Mouse (Mus musculus): ENCODE results near the gene Kalrn.
A peak's percentile ranks its signal among the peaks of the same experiment; 100 is the strongest.

Gene Kalrn

GRCm38 (mm10) chr16:34063313-34063712 is 510.0 kb downstream of the Kalrn start:
- DNase-seq = peak; percentile 54 to 66

DNA sequence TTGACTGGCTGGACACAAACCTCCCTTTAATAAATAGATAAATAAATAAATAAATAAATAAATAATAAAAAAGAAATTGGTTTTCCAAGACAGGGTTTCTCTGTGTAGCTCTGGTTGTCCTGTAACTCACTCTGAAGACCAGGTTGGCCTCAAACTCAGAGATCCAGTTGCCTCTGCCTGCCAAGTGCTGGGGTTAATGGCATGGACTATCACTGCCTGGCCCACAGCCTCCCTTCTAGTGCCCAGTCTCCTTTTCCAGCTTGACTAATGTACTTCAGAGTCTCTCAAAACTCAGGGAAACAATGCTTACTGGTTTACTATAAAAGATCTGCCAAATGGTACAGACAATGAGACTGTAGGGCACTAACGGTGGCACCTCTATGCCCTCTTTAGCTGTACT is 511.7 kb downstream of the Kalrn start:
- no peak for DNase-seq

DNA sequence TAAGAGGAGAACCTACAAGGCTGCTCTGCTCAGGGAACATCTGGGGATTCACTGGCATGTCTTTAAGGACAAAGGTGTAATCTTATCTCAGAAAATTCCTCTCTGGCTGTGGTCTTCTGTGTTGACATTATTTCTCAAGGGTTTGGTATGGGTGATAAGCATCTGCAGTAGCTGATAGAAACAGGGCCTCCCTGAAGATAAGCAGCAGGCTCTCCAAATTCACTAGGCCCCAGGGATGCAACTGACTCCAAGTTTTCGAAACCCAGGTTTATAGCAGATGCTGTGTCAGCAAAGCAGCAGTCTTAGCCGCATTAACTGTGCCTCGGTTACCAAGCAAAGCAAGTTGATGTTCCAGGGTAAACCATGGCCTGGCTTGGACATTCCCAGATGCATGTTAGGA is 514.7 kb downstream of the Kalrn start:
- no peak for DNase-seq

GRCm38 (mm10) chr16:34057464-34057863 is 515.9 kb downstream of the Kalrn start:
- DNase-seq = no peak

GRCm38 (mm10) chr16:34056418-34057111 is 516.8 kb downstream of the Kalrn start:
- DNase-seq = no peak

DNA sequence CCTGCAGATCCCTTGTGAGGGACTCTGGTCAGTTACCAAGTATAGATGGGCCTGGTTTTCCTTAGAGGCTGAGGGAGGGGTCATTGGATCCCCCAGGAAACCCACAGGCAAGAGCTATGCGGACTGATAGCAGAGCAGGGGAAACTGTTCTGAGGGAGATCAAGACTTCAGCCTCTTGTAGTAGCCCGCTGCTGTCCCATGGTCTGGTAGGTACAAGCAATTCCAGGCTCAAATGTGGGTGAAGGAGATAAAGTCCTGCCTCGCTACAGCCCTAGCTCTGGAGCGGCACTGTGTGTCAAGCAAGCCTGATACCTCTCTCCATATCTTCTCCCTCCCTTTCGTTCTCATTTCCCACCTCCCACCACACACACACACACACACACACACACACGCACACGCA is 523.2 kb downstream of the Kalrn start:
- no peak for DNase-seq

GRCm38 (mm10) chr16:34049361-34049760 is 524.0 kb downstream of the Kalrn start:
- no peak for DNase-seq

DNA sequence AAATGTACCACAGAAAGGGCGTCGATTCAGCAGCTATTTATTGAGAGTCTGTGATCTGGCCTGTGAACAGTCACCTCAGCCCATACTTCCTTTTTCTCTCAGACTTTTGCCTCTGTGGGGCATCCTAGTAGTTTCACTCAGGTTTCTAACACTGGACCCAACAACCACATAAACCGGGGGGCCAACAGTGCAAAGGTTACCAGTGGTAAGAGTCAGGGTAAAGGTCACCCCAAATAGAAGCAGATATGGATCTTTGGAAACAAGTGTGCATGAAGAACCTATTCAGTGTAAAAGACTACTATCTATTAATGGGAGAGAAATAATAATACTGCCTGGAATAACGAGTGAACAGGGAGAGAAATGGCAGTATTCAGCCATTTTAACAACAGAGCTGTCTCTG is 525.1 kb downstream of the Kalrn start:
- no peak for DNase-seq

DNA sequence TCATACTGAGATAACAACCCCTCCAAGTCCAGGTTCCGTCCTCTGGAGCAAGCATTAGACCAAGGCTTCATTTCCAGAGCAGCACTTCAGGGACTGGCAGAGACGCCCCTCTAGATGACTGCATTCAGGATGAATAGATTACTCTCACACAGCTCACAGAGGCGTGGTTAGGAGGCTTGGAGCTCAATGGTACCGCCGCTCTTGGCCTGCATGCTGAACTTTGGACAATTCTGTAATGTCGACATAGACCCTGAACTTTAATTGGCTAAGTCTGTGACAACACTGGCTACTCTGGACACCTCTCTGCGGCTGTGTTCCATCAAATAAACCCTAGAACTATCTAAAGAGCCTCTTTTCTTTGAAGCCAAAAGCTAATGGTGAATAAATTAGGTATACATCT is 525.8 kb downstream of the Kalrn start:
- no peak for DNase-seq

DNA sequence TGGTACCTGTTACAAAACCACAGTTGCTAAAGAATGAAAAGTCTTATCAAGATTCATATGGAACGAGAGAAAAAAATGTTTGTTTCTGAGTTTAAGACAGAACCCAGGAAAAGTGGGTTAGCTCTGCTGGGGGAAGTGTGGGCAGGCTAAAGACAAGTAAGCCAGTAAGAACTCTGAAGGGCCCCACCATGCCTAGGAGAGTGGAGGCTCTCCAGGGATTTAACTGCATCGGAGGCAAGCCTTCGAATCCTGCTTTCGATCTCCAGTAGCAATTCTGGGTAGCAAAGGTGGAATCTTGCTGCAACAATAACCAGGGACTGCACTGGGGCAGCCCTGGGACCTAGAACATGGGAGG is 526.3 kb downstream of the Kalrn start:
- DNase-seq = no peak

- DNase-seq = no peak
Measured at GRCm38 (mm10) chr16:34046268-34047005, 526.9 kb downstream of the Kalrn start.

DNA sequence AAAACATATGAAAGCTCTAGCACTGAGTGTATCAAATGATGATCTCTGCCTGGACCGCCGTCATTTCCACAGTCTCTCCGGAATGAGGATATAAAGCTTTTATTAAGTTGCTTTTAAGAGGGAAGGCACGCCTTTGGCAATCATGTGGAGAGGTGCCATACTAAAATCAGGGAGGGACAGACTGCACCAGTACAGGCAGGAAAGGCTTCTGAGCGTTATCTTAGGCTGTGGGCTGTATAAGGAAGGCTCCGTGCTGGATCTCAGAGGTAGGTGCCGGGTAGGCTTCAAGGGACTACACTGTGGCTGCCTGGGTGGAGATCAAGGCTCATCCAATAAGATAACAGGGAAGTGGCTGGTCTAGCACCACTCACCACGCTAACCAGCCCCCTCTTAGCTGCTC is 528.8 kb downstream of the Kalrn start:
- no peak for DNase-seq

GRCm38 (mm10) chr16:34043048-34043795 is 530.1 kb downstream of the Kalrn start:
- no peak for DNase-seq

DNA sequence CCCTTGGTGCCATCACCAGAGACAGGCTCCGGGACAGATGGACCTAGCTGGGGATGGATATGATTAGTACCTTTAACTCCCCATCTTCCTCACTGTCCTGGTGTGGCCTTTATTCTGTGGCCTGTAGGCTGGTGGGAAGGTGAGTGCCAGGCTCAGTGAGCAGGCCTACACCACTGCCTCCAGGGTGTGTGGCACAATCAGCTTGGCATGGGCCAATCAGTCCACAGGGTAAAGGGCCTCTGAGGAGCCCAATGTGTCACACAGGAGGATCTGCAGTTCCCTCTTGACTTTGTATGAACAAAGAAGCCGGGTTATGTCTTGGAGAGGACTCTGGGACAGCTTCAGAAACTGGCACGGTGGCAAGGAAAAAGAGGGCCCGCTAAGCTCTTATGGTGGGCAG is 530.7 kb downstream of the Kalrn start:
- DNase-seq = no peak

DNA sequence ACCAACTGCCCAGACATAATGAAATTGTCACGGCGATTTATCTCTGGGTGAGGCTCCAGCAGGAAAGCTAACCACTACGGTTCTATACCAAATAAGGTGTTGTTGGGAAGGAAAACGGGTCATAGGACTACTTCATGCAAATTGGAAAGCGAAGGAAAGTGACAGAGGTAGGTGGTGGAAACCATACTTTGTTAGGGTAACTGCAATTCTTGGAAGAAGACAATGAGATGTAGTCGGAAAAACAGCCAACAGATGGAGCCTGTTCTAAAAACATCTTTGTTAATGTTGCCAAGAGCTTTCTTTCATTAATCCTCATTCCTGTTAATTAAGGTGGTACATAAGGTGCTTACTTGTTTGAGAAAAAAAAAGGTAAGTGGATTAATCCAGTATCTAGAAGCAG is 533.1 kb downstream of the Kalrn start:
- DNase-seq = no peak

DNA sequence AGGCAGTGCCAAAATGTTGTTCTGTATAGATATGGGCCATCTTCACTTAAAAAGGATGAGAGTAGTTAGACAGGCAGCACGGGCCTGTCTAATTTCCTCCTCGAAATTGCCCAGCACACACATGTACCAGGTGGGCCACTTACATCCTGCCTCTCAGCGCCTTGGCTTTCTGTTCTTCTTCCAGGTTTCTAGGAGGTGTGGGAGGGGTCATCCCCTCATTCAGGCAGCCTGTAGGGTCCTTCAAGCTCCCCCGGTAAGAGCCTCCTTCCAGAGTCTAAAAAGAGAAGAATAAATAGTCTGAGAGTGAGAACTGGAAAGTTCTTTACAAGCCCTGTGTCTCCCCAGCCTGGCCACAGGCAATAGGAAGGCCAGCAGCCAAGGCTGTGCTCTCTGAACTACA is 533.6 kb downstream of the Kalrn start:
- no peak for DNase-seq

GRCm38 (mm10) chr16:34036327-34037047 is 536.8 kb downstream of the Kalrn start:
- no peak for DNase-seq

GRCm38 (mm10) chr16:34035780-34036179 is 537.6 kb downstream of the Kalrn start:
- no peak for DNase-seq

GRCm38 (mm10) chr16:34034267-34034666 is 539.1 kb downstream of the Kalrn start:
- no peak for DNase-seq

- DNase-seq = no peak
Measured at GRCm38 (mm10) chr16:34032011-34032645, 541.2 kb downstream of the Kalrn start.

DNA sequence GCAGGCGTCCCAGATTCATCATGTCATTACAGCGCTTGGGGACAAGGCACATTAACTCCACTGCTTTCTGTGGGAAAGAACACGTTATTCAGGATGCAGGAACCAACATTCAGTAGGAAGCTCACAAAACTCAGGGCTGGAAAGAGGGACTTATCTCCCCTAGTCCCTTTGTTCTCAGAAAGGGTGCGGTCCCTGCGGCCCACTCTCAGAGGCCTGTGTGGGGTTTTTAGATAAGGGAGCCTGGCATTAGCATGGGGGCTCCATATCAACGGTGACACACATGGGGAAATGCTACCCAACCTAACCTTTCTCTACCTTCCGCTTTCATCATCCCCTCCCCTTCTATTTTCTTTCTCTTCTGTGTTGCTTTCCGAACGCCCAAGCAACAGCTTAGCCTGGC is 541.8 kb downstream of the Kalrn start:
- no peak for DNase-seq

DNA sequence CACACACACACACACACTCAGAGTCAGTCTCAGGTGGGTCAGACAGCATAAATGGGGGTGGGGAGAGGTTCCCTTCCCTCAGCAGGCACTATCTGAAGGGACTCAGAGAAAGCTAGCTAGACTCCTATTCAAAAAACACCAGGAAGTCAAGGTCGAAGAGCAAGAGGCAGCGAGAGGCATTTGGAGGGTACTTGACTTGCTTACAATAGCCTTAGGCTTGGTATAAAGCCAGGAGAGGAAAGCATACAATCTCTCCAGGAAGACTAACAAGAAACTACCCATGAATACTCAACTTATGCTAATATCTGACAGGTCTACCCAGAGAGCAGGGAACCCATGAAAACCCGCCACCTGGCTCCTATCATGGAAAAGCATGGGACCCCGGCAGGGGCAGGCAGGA is 543.0 kb downstream of the Kalrn start:
- no peak for DNase-seq

DNA sequence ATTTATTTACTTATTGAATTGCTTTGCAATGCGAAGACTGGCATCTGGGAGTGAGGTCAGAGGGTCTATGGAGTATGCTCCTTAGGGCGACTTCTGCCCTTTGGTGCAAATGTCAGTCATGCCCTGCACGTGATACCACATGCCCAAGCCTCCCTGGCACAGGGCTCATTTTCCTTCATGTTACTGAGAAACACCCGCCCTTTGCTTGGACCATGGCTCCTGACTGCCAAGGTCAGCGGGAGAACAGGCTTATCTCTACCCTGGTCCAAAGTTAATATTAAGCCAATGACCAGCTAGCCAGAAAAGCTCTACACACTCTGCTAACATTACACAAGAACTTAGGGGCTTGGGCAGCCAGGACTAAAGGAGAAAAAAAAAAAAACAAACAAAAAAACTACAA is 543.5 kb downstream of the Kalrn start:
- DNase-seq = no peak
